Mouse (Mus musculus) limb, embryonic 10.5 days (tissue): ENCODE results near the gene Tsga10ip. TPM values are rescaled to one million over a fixed set of nuclear protein-coding genes. Genes with fewer than 3 reads are reported as not detected.

ENCODE experiments used
- DNase-seq: peaks from one replicate; pipeline ENCODE4 v3.0.0-alpha.2; 2017; ENCODE audit warnings: low spot score
- H3K27ac ChIP-seq: fragments of 300-500 bp; sonication (generic); 2 replicates; pipeline ENCODE4 v1.5.1; 2016; ENCODE audit warnings: mild to moderate bottlenecking
- H3K27me3 ChIP-seq: fragments of 300-500 bp; sonication (generic); 2 replicates; pipeline ENCODE4 v1.6.1; 2016; ENCODE audit warnings: low read depth, mild to moderate bottlenecking; ENCODE audit not compliant: poor library complexity, severe bottlenecking
- H3K36me3 ChIP-seq: fragments of 300-500 bp; sonication (generic); 2 replicates; pipeline ENCODE4 v1.6.1; 2016; ENCODE audit warnings: mild to moderate bottlenecking, moderate library complexity
- H3K4me1 ChIP-seq: fragments of 300-500 bp; sonication (generic); 2 replicates; pipeline ENCODE4 v1.6.1; 2016
- H3K4me3 ChIP-seq: fragments of 300-500 bp; sonication (generic); 2 replicates; pipeline ENCODE4 v1.5.1; 2016; ENCODE audit warnings: mild to moderate bottlenecking, moderate library complexity
- H3K9me3 ChIP-seq: fragments of 300-500 bp; sonication (generic); replicated peaks from 2 replicates; pipeline ENCODE4 v1.6.1; 2016; ENCODE audit warnings: mild to moderate bottlenecking
- WGBS: fragments of 180-500 bp; shearing (Covaris S2); methylation state at CpG from one replicate; pipeline ENCODE4 v1.1.7; 2016; 5-methylcytosine and 5-hydroxymethylcytosine counted together
- polyA plus RNA-seq: library from polyadenylated mRNA; unstranded; fragments of >200 nt; fragmentation: Nextera tagmentation; extraction: Ambion mirVana; gene quantifications from 2 replicates; pipeline ENCODE4 v1.2.1, GENCODE M21; 2016

The Tsga10ip gene
- polyA plus RNA-seq, 1 experiment from 2014 or later = not detected

DNA sequence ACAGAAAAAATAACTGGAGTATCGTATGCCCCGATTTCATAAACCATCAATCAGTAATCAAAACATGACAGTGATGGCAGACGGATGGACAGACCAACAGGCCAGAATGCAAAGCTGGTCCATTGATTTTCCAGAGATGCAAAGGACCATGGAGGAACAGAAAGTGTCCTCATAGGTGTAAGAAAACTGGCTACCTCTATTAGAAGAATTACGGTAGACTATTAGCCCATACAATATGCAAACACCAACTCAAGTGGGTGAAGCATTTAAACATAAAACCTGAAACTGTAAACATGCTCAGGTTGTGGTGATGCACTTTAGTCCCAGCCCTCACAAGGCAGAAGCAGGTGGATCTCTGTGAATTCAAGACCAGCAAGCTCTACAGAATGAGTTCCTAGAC lies 7.0 kb downstream of the Tsga10ip start:
- WGBS = 78% methylated on average over 4 of the region's 4 CpGs
- Histone ChIP-seq H3K4me3 (no peak overlapping the region), H3K36me3 (no peaks in the 10 kb centered on the region), H3K27me3 (no peaks in the 10 kb centered on the region), H3K9me3 (no peaks in the 10 kb centered on the region), H3K27ac (no peak overlapping the region), H3K4me1 (peaks cover 12% of the 10 kb centered on the region)
- DNase-seq = no peak

DNA sequence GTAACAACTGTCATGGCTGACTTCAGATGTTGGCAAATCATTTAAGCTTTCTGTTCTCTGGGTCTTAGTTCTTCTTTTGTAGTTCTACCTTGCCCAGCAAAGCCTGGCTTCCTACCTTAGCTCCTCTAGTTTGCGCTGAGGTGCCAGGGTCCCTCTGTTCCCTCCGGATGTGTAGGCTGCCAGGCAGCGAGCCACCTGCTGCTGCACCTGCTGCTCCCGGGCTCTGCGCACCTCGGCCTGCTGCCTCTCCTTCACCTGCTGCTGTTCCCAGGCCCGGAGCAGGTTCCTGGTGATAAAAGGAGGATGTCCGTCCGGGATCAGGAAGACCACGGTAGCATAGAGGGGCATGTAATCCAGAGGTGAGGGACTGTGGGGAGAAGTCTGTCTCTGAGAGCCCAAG lies 8.2 kb downstream of the Tsga10ip start:
- WGBS = 43% methylated on average over 10 of the region's 10 CpGs
- Histone ChIP-seq H3K27ac (no peak overlapping the region), H3K36me3 (no peaks in the 10 kb centered on the region), H3K4me1 (peaks cover 25% of the 10 kb centered on the region), H3K4me3 (no peak overlapping the region), H3K27me3 (no peaks in the 10 kb centered on the region), H3K9me3 (no peaks in the 10 kb centered on the region)
- DNase-seq = no peak

DNA sequence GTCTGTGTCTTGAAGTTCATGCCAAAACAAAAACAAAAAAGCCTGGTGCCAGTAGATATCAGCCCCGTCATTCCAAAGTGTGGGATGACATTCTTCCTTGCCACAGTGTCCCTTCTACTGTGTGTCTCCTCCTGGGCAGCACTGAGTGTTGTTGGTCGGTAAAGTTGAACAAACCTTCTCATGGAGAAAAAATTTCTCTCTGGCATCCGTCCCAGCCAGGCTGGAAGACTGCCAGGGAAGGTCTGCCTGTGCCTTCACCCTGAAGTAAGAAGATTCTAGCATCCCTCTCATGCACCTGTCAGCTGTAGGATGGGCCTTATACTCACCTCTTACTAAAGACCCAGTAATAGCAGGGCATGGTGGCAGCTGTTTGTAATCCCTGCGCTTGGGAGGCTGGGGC lies 9.4 kb downstream of the Tsga10ip start:
- no peaks in the 10 kb centered on the region for H3K9me3 ChIP-seq
- 85% methylated on average over 4 of the region's 4 CpGs for WGBS
- H3K27ac ChIP-seq = no peak overlapping the region
- DNase-seq = no peak
- peaks cover 27% of the 10 kb centered on the region for H3K4me1 ChIP-seq
- H3K4me3 ChIP-seq = no peak overlapping the region
- no peaks in the 10 kb centered on the region for H3K36me3 ChIP-seq
- H3K27me3 ChIP-seq = no peaks in the 10 kb centered on the region

GRCm38 (mm10) chr19:5390416-5390815 lies 11.9 kb downstream of the Tsga10ip start:
- H3K27me3 ChIP-seq = no peaks in the 10 kb centered on the region
- peaks cover 39% of the 10 kb centered on the region for H3K4me1 ChIP-seq
- WGBS = 79% methylated on average over 8 of the region's 8 CpGs
- H3K27ac ChIP-seq = peak overlapping the region; percentile 92
- no peak for DNase-seq
- peaks cover 14% of the 10 kb centered on the region for H3K36me3 ChIP-seq
- peak overlapping the region; percentile 100 for H3K4me3 ChIP-seq
- H3K9me3 ChIP-seq = no peaks in the 10 kb centered on the region

- H3K36me3 ChIP-seq = peaks cover 21% of the 10 kb centered on the region
- H3K4me3 ChIP-seq = peak overlapping the region; percentile 100
- WGBS = 32% methylated on average over 12 of the region's 12 CpGs
- H3K9me3 ChIP-seq = no peaks in the 10 kb centered on the region
- H3K4me1 ChIP-seq = peaks cover 39% of the 10 kb centered on the region
- peak overlapping the region; percentile 92 for H3K27ac ChIP-seq
- DNase-seq = peak; percentile 52
- no peaks in the 10 kb centered on the region for H3K27me3 ChIP-seq
Observed at GRCm38 (mm10) chr19:5389647-5390046, 12.7 kb downstream of the Tsga10ip start.

GRCm38 (mm10) chr19:5388588-5389242 lies 13.6 kb downstream of the Tsga10ip start, which contains the start of gene Sart1:
Sart1 (minus strand) TSS chr19:5388703.
- Histone ChIP-seq H3K4me1 (peaks cover 36% of the 10 kb centered on the region), H3K27me3 (no peaks in the 10 kb centered on the region), H3K4me3 (peak within 1 kb of the TSS; percentile 100), H3K27ac (peak within 1 kb of the TSS; percentile 92), H3K9me3 (no peaks in the 10 kb centered on the region), H3K36me3 (peaks cover 31% of the 10 kb centered on the region)
- DNase-seq = peak; percentile 96
- 2% methylated on average over 43 of the region's 43 CpGs for WGBS

DNA sequence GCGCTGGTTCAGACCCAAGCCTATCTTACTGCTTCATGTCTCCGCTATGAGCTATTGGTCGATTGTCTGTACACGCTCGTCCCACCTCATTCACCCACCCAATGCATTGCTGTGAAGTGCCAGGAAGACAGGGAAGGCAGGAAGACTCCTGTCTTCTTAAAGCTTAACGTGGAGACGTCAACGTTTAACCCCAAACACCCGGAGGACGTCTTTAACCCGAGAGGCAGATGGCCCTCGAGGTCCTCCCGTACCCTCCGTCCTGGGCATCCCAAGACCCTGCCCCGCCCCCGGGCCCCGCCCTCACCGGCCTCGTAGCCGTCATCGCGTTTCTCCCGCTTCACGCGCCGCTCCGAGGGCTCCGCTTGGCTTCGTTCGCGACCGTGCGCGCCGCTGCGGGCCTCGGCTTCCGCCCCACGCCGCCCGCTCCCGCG lies 14.3 kb downstream of the Tsga10ip start:
- Histone ChIP-seq H3K4me3 (peak overlapping the region; percentile 100), H3K4me1 (peaks cover 36% of the 10 kb centered on the region), H3K27ac (peak overlapping the region; percentile 92), H3K36me3 (peaks cover 38% of the 10 kb centered on the region), H3K27me3 (no peaks in the 10 kb centered on the region), H3K9me3 (no peaks in the 10 kb centered on the region)
- WGBS = under 1% methylated on average over 43 of the region's 43 CpGs
- DNase-seq = peak; percentile 60

- Histone ChIP-seq H3K27ac (no peak overlapping the region), H3K27me3 (no peaks in the 10 kb centered on the region), H3K4me3 (no peak overlapping the region), H3K36me3 (peaks cover 71% of the 10 kb centered on the region), H3K4me1 (peaks cover 20% of the 10 kb centered on the region), H3K9me3 (no peaks in the 10 kb centered on the region)
- WGBS = 94% methylated on average over 8 of the region's 8 CpGs
- no peak for DNase-seq
Observed at GRCm38 (mm10) chr19:5384715-5385114, 17.6 kb downstream of the Tsga10ip start.

- Histone ChIP-seq H3K4me3 (no peak overlapping the region), H3K4me1 (peaks cover 13% of the 10 kb centered on the region), H3K27me3 (no peaks in the 10 kb centered on the region), H3K36me3 (peaks cover 85% of the 10 kb centered on the region), H3K27ac (no peak overlapping the region), H3K9me3 (no peaks in the 10 kb centered on the region)
- no peak for DNase-seq
- 96% methylated on average over 12 of the region's 12 CpGs for WGBS
Observed at GRCm38 (mm10) chr19:5383326-5383725, 19.0 kb downstream of the Tsga10ip start.

DNA sequence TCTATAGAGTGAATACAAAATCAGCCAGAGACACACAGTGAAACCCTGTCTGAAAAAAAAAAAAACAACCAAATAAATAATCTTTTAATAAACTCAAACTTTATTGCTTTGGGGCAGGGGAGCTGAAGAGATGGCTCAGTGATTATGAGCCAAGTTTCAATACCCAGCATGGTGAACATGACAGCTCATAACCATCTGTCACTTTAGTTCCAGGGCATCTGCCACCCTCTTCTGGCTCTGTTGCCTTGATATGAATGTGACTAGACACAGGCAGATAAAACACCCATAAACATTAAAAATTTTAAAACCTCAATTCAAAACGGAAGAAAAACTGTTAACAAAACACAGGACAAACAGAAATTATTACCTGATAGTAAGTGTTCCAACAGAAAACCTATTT lies 24.9 kb downstream of the Tsga10ip start:
- DNase-seq = no peak
- Histone ChIP-seq H3K36me3 (peaks cover 97% of the 10 kb centered on the region), H3K4me1 (no peaks in the 10 kb centered on the region), H3K4me3 (no peak overlapping the region), H3K27me3 (no peaks in the 10 kb centered on the region), H3K27ac (no peak overlapping the region), H3K9me3 (no peaks in the 10 kb centered on the region)
- 88% methylated on average over 1 of the region's 1 CpGs for WGBS

DNA sequence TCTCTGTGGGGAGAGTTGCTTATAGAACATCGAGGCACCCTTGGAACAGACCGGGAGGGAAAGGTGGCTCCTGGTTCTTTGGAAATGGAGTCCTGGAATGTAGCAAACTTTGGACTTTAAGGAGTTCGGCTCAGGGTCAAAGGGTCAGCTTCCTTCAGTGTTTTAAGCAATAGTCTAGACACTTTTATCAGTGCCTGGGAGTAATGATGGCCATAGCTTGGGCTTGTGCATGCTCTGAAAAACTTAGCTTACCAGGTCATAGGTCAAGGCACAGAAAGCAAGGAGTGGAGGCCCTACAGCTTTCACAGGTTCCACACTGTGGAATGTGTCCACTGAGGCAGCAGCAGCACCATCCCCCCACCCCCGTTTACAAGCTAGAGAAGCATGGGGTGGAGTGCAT lies 27.6 kb downstream of the Tsga10ip start:
- H3K27ac ChIP-seq = no peak overlapping the region
- DNase-seq = no peak
- H3K36me3 ChIP-seq = peaks cover 97% of the 10 kb centered on the region
- 73% methylated on average over 4 of the region's 4 CpGs for WGBS
- no peaks in the 10 kb centered on the region for H3K9me3 ChIP-seq
- no peak overlapping the region for H3K4me3 ChIP-seq
- no peaks in the 10 kb centered on the region for H3K27me3 ChIP-seq
- no peaks in the 10 kb centered on the region for H3K4me1 ChIP-seq

DNA sequence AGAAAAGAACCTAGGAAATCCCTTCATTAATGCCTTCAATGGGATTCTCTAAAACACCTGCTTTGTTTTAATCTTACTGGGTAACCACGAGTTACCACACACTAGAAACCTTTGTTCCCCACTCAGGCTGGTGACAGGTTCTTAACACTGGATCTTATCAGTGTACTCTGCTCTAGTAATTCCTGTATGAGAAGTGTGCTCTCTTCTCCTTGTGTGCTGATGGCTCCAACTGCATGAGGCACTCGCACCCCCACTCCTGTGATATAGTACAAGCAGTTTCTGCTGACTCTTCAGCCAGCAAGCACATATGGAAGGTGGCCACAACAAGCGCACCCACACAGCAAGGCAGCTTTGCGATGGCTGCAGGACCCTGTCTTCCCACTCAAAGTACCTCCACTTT lies 28.1 kb downstream of the Tsga10ip start:
- Histone ChIP-seq H3K9me3 (no peaks in the 10 kb centered on the region), H3K27me3 (no peaks in the 10 kb centered on the region), H3K27ac (no peak overlapping the region), H3K36me3 (peaks cover 97% of the 10 kb centered on the region), H3K4me1 (no peaks in the 10 kb centered on the region), H3K4me3 (no peak overlapping the region)
- DNase-seq = no peak
- 85% methylated on average over 4 of the region's 4 CpGs for WGBS

- no peak overlapping the region for H3K27ac ChIP-seq
- WGBS = 92% methylated on average over 7 of the region's 7 CpGs
- no peak for DNase-seq
- H3K27me3 ChIP-seq = no peaks in the 10 kb centered on the region
- H3K9me3 ChIP-seq = no peaks in the 10 kb centered on the region
- H3K4me3 ChIP-seq = no peak overlapping the region
- peaks cover 10% of the 10 kb centered on the region for H3K4me1 ChIP-seq
- peaks cover 96% of the 10 kb centered on the region for H3K36me3 ChIP-seq
Observed at GRCm38 (mm10) chr19:5372724-5373123, 29.6 kb downstream of the Tsga10ip start.

- Histone ChIP-seq H3K36me3 (peaks cover 81% of the 10 kb centered on the region), H3K4me3 (no peak overlapping the region), H3K4me1 (peaks cover 13% of the 10 kb centered on the region), H3K27me3 (no peaks in the 10 kb centered on the region), H3K27ac (no peak overlapping the region), H3K9me3 (no peaks in the 10 kb centered on the region)
- 93% methylated on average over 3 of the region's 3 CpGs for WGBS
- DNase-seq = no peak
Observed at GRCm38 (mm10) chr19:5370932-5371331, 31.4 kb downstream of the Tsga10ip start.
